Mouse (Mus musculus) G1E-ER4 (cell line): ENCODE data around the gene Haus6. TPM values are rescaled to one million over a fixed set of nuclear protein-coding genes. Genes with fewer than 3 reads are reported as not detected.

Experiments
- GATA1 ChIP-seq: IDR thresholded peaks from one replicate; pipeline ENCODE4 v1.8.0; 2012; ENCODE audit warnings: low read length, inconsistent platforms
- polyA plus RNA-seq: library from polyadenylated mRNA; stranded (reverse); fragments of >175 nt; gene quantifications from 2 replicates; pipeline ENCODE4 v1.2.3, GENCODE M21; 2012

The Haus6 gene
- polyA plus RNA-seq, 1 experiment: 42.2 TPM

DNA sequence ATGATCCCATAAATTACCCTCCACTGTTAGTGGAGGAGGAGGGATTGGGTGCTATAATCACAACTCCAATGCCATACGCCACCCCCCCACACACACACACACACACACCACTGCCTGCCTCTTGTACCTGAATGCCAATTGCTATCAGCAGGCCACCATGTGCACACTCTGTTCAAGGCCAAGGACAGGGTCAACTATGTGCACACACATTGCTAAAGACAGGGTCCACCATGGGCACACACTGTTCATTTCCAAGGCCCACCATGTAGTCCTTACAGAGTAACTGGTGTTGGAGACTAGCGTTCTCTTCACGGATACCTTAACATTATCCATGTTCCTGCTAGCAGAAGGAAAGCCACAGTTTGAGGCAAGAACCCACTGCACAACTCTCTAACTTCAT is 50.8 kb downstream of the Haus6 start:
- no peak for TF ChIP-seq GATA1

DNA sequence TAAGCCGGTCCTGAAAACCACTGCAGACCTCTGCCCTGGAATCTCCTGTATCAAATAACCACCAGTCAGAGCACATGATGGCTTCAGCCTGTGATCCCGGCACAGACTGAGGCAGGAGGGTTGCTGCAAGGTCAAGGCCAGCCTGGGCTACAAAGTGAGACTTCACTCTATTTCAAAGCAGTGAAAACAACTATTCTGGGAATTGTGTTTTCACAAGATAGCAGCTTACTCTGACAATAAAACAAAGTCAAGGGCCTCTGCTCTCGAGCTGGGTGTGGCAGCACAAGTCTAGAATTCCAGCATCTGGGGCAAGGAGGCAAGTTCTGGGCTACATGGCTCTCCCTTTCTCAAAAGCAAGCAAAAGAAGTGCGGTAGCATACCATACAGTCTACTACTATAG is 52.8 kb downstream of the Haus6 start:
- no peak for TF ChIP-seq GATA1

DNA sequence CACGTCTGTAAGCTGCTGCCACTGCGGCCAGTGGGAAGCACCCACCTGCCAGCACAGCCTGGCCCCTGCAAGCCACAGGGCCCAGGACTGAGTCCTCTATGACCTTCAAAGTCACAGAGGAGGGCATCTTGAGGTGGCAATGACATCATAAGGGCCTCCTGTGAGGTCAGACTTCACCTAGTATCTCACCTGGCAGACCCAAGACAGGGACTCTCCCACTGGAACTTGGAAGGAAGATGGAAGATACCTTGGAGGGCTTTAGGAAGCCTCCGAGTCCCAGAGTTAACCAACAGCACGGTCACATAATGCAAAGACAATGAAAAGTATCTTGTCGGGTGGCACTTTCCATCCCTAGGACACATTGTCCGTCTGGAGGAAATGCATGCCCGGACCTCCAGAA is 53.6 kb downstream of the Haus6 start, which contains the start of gene Saxo1:
Gene Saxo1 (minus strand): TSS at position 101 of the 400 bp plus-strand sequence.
- TF ChIP-seq GATA1: no peak

DNA sequence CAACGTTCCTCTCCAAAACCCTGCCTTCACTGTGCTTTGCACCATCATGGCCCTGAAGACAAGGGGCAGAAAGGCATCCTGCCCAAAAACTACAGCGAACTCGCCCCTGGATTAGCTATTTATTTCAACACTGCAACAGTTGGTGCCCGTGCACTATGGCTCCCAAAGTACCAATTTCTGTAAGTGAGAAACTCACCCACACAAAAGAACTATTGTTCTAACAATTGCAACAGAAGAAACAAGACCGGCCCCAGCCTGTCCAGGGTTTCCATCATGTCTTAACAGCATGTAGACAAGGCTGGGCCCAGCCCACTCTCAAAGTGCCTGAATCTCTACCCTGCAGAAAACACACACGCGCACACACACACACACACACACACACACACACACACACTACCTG is 54.5 kb downstream of the Haus6 start:
- TF ChIP-seq GATA1: no peak

DNA sequence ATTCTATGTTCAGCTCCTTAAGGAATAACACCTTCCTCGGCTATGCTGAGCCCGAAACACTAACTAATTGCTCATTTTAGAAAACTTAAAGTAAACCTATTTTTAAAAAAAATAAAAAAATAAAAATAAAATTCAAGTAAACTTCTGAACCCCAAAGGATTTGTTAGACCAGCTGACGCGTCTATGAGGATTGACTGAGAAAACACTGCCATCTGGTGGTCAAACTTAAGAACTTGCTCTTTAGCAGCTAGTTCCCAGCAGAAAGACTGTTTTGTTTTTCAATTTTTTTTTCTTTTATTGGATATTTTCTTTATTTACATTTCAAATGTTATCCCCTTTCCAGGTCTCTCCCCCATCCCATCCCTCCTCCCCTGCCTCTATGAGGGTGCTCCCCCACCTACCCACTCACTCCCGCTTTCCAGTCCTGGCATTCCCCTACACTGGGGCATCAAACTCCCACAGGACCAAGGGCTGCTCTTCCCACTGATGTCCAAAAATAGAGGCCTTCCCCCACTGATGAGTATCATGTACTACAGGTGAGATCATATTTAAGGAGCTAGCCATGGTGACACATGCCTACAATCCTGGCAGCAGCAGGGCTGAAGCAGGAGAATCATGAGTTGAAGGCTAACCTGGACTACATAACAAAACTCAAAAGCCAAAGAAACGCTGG is 56.7 kb downstream of the Haus6 start:
- TF ChIP-seq GATA1: no peak

DNA sequence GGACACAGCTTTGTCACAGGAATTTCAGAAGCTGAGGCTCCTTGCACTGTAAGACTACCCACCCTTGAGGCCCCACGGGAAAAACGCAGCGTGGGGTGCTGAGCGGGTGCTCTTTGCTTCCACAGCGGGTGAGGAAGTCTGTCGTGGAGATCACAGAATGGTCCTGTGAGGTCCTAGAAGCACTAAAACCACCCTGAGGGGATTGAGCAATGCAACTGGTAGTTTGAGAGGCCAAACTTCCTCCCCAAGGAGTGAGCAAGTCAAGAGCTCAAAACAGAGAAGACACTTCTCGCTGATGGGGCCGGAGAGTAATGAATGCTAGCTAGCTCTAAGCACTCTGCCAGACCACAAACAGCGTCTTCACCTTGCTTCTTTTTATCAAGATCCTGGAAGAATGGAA is 63.5 kb downstream of the Haus6 start:
- TF ChIP-seq GATA1: no peak

DNA sequence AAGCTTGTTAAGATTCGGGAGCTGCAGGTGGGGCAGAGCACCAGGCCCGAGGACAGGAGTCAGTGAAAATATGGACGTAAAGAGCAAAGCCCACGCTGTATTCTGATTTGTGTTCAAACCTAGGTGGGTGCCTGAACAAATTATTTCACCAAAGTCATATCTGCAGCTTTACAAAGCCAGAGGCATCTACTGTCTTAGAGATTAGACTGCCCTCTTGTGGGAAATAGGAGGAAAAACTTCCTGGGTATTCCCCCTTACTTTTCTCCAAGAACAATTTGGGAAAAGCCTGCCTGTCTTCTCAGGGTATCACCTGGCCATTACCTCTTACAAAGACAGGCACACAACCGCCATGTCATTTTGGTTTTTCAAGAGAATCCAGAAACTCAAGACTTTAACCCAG is 66.2 kb downstream of the Haus6 start:
- TF ChIP-seq GATA1: no peak

DNA sequence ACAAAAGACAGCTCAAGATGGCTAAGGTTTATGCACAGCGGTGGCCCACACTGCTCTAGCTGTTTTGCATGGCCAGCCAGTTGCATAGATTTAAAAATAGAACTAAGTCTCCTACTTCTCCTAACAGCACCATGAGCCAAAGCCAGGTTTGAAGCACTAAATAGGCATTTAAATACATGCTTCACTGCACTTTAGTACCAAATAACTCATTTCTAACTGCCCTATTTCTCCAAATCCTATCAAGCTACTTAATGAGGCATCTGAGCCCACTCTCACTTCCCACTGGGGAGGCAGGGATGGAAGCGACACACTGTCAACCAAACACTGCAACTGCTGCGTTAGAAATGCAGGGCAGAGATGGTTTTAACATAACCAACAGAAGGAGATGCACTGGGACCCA is 67.9 kb downstream of the Haus6 start:
- no peak for TF ChIP-seq GATA1

DNA sequence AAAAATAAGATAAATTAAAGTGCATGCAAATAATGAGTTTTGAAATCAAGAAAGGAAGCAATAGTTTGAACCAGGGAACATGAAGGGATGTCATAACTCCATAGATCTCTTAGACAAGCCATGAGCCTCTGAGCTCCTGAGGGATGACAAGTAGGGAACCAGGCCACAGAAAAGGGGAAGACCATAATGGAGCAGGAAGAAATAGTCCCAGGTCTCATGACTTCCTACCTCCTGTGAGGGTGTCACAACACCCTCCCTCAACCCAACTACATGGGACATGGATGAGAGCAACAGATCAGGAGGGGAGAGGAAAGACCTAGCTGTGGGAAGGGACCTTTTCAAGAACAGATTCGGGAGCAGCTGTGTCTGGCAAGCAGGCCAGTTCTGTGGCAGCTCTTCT is 70.3 kb downstream of the Haus6 start:
- no peak for TF ChIP-seq GATA1

DNA sequence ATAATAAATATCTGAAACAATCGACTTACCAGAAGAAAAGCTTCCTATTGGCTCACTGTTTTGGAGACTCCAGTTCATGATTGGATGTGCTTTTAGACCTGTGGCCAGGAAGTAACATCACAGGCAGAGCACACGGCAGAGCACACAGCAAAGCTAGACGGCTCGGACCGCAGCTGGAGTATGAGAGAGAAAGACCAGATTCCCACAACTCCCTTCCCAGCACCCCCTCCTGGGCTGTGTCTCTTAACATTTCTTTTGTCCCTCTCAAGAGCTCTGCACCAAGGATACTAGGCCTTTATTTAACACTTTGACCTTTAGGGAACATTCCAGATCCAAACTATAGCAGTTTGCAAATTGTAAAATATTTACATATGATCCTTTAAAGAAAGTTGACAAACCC is 72.9 kb downstream of the Haus6 start:
- TF ChIP-seq GATA1: no peak

DNA sequence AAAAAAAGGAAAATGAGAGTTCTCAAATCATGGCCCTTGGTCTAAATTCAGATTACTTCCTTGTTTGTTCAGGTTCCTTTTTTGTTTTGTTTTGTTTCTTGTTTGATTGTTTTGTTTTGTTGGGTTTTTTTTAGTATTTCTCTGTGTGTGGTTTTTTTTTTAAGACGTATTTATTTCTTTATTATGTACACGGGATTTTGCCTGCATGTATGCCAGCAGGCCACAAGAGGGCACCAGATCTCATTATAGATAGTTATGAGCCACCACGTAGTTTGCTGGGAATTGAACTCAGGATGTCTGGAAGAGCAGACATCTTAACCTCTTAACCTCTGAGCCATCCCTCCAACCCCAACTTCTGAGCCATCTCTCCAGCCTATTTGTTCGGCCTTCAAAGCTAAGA is 73.9 kb downstream of the Haus6 start:
- TF ChIP-seq GATA1: no peak

DNA sequence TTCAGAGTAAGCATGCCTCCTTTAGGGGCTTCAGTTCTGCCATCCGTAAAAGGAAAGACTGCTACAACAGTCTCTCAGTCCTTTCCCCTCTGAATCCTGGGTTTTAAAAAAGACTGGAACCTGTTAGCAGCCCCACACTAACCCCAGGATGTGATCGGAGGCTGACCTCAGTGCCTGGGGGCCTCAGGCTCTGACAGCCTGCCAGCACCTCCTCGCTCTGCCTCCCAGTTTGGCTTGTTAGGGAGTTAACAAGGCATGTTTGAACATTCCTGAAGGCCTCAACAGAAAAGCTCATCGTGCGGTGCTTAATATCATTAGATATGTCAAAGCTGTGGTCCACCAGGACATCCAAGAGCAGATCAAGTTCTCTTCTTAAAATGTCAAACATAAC is 77.8 kb downstream of the Haus6 start:
- TF ChIP-seq GATA1: no peak

DNA sequence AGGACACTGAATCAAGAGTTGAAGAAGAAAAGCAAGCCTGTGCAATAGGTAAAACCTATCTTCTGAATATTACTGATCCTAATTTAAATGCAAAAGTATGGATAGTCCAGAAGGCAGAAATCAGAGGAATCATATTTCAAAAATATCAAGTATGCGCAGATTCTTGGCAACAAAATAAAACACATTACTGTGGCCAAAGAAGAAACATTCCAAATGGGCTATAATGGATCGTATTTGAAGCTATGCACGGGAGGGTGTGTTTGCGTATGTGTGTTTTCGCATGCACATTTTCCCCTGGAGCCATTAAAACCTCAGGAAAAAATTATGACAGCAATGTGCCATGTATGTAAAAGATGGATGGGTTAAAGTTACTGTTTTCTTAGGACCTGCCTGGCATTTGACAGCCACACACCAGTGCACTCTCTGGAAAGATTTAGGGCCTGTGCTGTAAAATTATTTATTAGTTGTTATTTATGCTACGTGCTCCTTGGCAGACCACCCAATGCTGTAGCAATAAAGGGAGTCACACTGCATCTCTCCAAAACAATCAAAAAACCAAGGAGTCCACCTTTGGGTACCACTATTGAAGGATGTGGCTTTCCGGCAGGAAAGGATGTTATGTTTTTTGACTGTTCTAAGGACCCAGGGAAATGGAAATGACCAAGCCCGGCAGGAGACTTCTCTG is 78.3 kb downstream of the Haus6 start:
- TF ChIP-seq GATA1: no peak

DNA sequence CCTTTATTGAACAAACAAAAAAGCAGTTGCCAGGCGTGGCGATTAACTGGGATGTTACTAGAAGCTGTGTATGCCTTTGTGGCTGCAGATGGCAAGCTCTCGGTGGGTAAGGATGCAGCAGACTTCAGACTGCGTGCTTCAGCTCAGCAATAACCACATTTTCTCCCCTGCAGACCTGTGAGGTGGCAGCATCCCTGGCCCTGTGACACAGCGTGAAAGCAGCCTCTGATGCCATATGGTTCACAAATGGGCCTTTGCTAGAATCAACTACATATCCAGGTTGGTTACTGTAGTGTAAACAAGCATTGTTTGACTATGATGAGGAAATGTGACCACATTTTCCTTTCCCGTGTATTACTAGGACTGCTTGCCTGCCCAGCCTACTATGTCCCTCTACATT is 82.7 kb downstream of the Haus6 start:
- no peak for TF ChIP-seq GATA1

Other genes with a start within 250 kb of the Haus6 start
- not detected in 2 replicates for gene Saxo1, start 53.7 kb downstream of the Haus6 start, polyA plus RNA-seq
- gene Rraga, start 36.4 kb downstream of the Haus6 start, polyA plus RNA-seq: 59.2 and 74.1 TPM in 2 replicates
- 9.7 and 24.7 TPM in 2 replicates for gene Plin2, start 58.0 kb upstream of the Haus6 start, polyA plus RNA-seq
- gene Dennd4c, start 136.5 kb upstream of the Haus6 start, polyA plus RNA-seq: 5.7 and 8.5 TPM in 2 replicates
- gene Rps6, start 245.4 kb upstream of the Haus6 start, polyA plus RNA-seq: 223 and 257 TPM in 2 replicates